Mouse (Mus musculus) thymus, adult 2 months (tissue): Measurements from ENCODE around the gene Mybpc3. TPM values are rescaled to one million over a fixed set of nuclear protein-coding genes. Genes with fewer than 3 reads are reported as not detected.

Source experiments
- DNase-seq: peaks from one replicate; pipeline ENCODE4 v3.0.0; 2021
- H3K27ac ChIP-seq: fragments of 200-500 bp; 2 replicates; pipeline ENCODE4 v1.5.1; 2012; ENCODE audit warnings: low read length, control low read depth; ENCODE audit not compliant: control insufficient read depth, insufficient read depth
- H3K27me3 ChIP-seq: fragments of 200-500 bp; 2 replicates; pipeline ENCODE4 v1.6.1; 2012; ENCODE audit warnings: mild to moderate bottlenecking, low read length, moderate library complexity, mixed read lengths; ENCODE audit not compliant: control insufficient read depth, insufficient read depth
- H3K36me3 ChIP-seq: fragments of 200-500 bp; 2 replicates; pipeline ENCODE4 v1.6.1; 2012; ENCODE audit warnings: mild to moderate bottlenecking, low read length, moderate library complexity; ENCODE audit not compliant: control insufficient read depth, insufficient read depth
- H3K4me1 ChIP-seq: fragments of 200-500 bp; replicated peaks from 2 replicates; pipeline ENCODE4 v1.6.1; 2012; ENCODE audit warnings: low read length; ENCODE audit not compliant: control insufficient read depth, insufficient read depth
- H3K4me3 ChIP-seq: fragments of 200-500 bp; 2 replicates; pipeline ENCODE4 v1.5.1; 2012; ENCODE audit warnings: mild to moderate bottlenecking, low read length, control low read depth, moderate library complexity; ENCODE audit not compliant: control insufficient read depth, insufficient read depth
- CTCF ChIP-seq: fragments of 200-500 bp; IDR thresholded peaks from 2 replicates; pipeline ENCODE4 v1.5.1; 2012; ENCODE audit warnings: mild to moderate bottlenecking, control low read depth, low read length, moderate library complexity, borderline replicate concordance; ENCODE audit not compliant: control insufficient read depth, poor library complexity, insufficient read depth; ENCODE audit errors: extremely low read depth
- POLR2A ChIP-seq: fragments of 200-500 bp; IDR thresholded peaks from 2 replicates; pipeline ENCODE4 v1.6.1; 2012; ENCODE audit warnings: mild to moderate bottlenecking, low read length, control low read depth, moderate library complexity; ENCODE audit not compliant: control insufficient read depth, poor library complexity, insufficient read depth; ENCODE audit errors: extremely low read depth
- WGBS: fragments of 180-500 bp; shearing (Covaris S2); methylation state at CpG from one replicate; pipeline ENCODE4 v1.1.7; 2018; 5-methylcytosine and 5-hydroxymethylcytosine counted together
- polyA plus RNA-seq: library from polyadenylated mRNA; depleted of rRNA; stranded (reverse); fragments of >200 nt; gene quantifications from 2 replicates; pipeline ENCODE4 v1.2.3, GENCODE M21; 2012

Gene Mybpc3
- polyA plus RNA-seq, 1 experiment: 57.9 TPM

GRCm38 (mm10) chr2:91082844-91083243 is 35.1 kb upstream of the Mybpc3 start:
- Histone ChIP-seq H3K4me3 (peak overlapping the region; percentile 3; the same call in 1 of the 2 replicates), H3K4me1 (peaks cover 48% of the 10 kb centered on the region), H3K27me3 (no peaks in the 10 kb centered on the region), H3K27ac (peak overlapping the region; percentile 59), H3K36me3 (no peaks in the 10 kb centered on the region)
- peak; percentile 72 for DNase-seq
- WGBS: 7% methylated on average over 11 of the region's 11 CpGs
- 0 out of 2 replicates have a peak, but pooled peaks have one; percentile 11 for TF ChIP-seq CTCF
- TF ChIP-seq POLR2A: peak; percentile 42; the same call in 1 of the 2 replicates

GRCm38 (mm10) chr2:91083366-91083940 is 34.5 kb upstream of the Mybpc3 start:
- Histone ChIP-seq H3K27ac (peak overlapping the region; percentile 59), H3K4me3 (peak overlapping the region; percentile 3; the same call in 1 of the 2 replicates), H3K27me3 (no peaks in the 10 kb centered on the region), H3K4me1 (peaks cover 52% of the 10 kb centered on the region), H3K36me3 (no peaks in the 10 kb centered on the region)
- TF ChIP-seq CTCF (no peak), POLR2A (no peak)
- DNase-seq: no peak
- 66% methylated on average over 1 of the region's 1 CpGs for WGBS

GRCm38 (mm10) chr2:91084179-91084820 is 33.6 kb upstream of the Mybpc3 start:
- H3K4me3 ChIP-seq: no peak overlapping the region
- H3K36me3 ChIP-seq: no peaks in the 10 kb centered on the region
- peaks cover 47% of the 10 kb centered on the region for H3K4me1 ChIP-seq
- TF ChIP-seq CTCF (no peak), POLR2A (no peak)
- 75% methylated on average over 15 of the region's 15 CpGs for WGBS
- no peak for DNase-seq
- H3K27me3 ChIP-seq: no peaks in the 10 kb centered on the region
- peak overlapping the region; percentile 40; the same call in 1 of the 2 replicates for H3K27ac ChIP-seq

- no peak for TF ChIP-seq POLR2A
- no peak for TF ChIP-seq CTCF
Measured at GRCm38 (mm10) chr2:91085494-91086391, 32.2 kb upstream of the Mybpc3 start.

GRCm38 (mm10) chr2:91086392-91087237 is 31.3 kb upstream of the Mybpc3 start:
- H3K4me3 ChIP-seq: no peak overlapping the region
- 81% methylated on average over 9 of the region's 9 CpGs for WGBS
- no peaks in the 10 kb centered on the region for H3K36me3 ChIP-seq
- H3K27ac ChIP-seq: peak overlapping the region; percentile 10; the same call in 1 of the 2 replicates
- TF ChIP-seq CTCF: no peak
- TF ChIP-seq POLR2A: no peak
- no peaks in the 10 kb centered on the region for H3K27me3 ChIP-seq
- DNase-seq: no peak
- peaks cover 38% of the 10 kb centered on the region for H3K4me1 ChIP-seq

More at GRCm38 (mm10) chr2:91085494-91086391, 32.2 kb upstream of the Mybpc3 start:
- H3K27me3 ChIP-seq: no peaks in the 10 kb centered on the region
- WGBS: 91% methylated on average over 14 of the region's 14 CpGs
- no peak overlapping the region for H3K4me3 ChIP-seq
- H3K36me3 ChIP-seq: no peaks in the 10 kb centered on the region
- H3K27ac ChIP-seq: no peak overlapping the region
- peaks cover 43% of the 10 kb centered on the region for H3K4me1 ChIP-seq
- DNase-seq: no peak

GRCm38 (mm10) chr2:91087453-91087852 is 30.5 kb upstream of the Mybpc3 start:
- WGBS: 11% methylated on average over 9 of the region's 9 CpGs
- TF ChIP-seq POLR2A (no peak), CTCF (no peak)
- Histone ChIP-seq H3K27ac (no peak overlapping the region), H3K36me3 (no peaks in the 10 kb centered on the region), H3K4me1 (peaks cover 29% of the 10 kb centered on the region), H3K4me3 (no peak overlapping the region), H3K27me3 (no peaks in the 10 kb centered on the region)
- DNase-seq: no peak
